Mouse (Mus musculus) G1E (cell line): ENCODE results near the gene Hist1h4b. TPM values are rescaled to one million over a fixed set of nuclear protein-coding genes. Genes with fewer than 3 reads are reported as not detected.
A peak's percentile ranks its signal among the peaks of the same experiment; 100 is the strongest.
"Not testable (repeated sequence)": the region's sequence is repeated elsewhere in the genome, so short reads cannot be mapped to it uniquely, and the experiment has no call there.

ENCODE experiments used
- ATAC-seq: 2 replicates; pipeline ENCODE4 v1.8.0; 2016; ENCODE audit warnings: mild to moderate bottlenecking; ENCODE audit not compliant: insufficient number of reproducible peaks, poor library complexity, low FRiP score, severe bottlenecking; ENCODE audit errors: extremely low read depth
- DNase-seq: peaks from one replicate; pipeline ENCODE4 v3.0.0; 2012; ENCODE audit warnings: low spot score
- H3K27me3 ChIP-seq: 2 replicates; pipeline ENCODE4 v1.6.1; 2012; ENCODE audit warnings: mild to moderate bottlenecking, low read length, inconsistent platforms; ENCODE audit not compliant: insufficient read depth
- H3K36me3 ChIP-seq: replicated peaks from 2 replicates; pipeline ENCODE3; 2012; ENCODE audit warnings: mild to moderate bottlenecking, inconsistent platforms
- H3K4me1 ChIP-seq: 2 replicates; pipeline ENCODE4 v1.6.1; 2012; ENCODE audit warnings: low read depth, low read length, inconsistent platforms, mixed read lengths; ENCODE audit not compliant: insufficient read depth
- H3K4me3 ChIP-seq: 2 replicates; pipeline ENCODE4 v1.5.1; 2012; ENCODE audit warnings: low read depth, mild to moderate bottlenecking, inconsistent platforms, low read length, moderate library complexity, mixed read lengths
- H3K9me3 ChIP-seq: replicated peaks from 2 replicates; pipeline ENCODE4 v1.6.1; 2012; ENCODE audit warnings: inconsistent platforms
- CTCF ChIP-seq: IDR thresholded peaks from 2 replicates; pipeline ENCODE4 v1.5.1; 2012; ENCODE audit warnings: low read depth, low read length, inconsistent platforms, mixed read lengths
- GATA1 ChIP-seq: IDR thresholded peaks from 2 replicates; pipeline ENCODE4 v1.6.1; 2012; ENCODE audit warnings: borderline replicate concordance, low read length, inconsistent platforms, mixed read lengths
- GATA2 ChIP-seq: IDR thresholded peaks from 2 replicates; pipeline ENCODE4 v1.6.1; 2012; ENCODE audit warnings: low read depth, low read length, inconsistent platforms, borderline replicate concordance
- POLR2AphosphoS5 ChIP-seq: IDR thresholded peaks from 2 replicates; pipeline ENCODE4 v1.6.1; 2012; ENCODE audit warnings: low read depth, low read length, inconsistent platforms; ENCODE audit not compliant: insufficient replicate concordance
- TAL1 ChIP-seq: conservative IDR thresholded peaks from 2 replicates; pipeline ENCODE4 v1.6.1; 2012; ENCODE audit warnings: low read depth, low read length, inconsistent platforms, mixed read lengths
- polyA plus RNA-seq: library from polyadenylated mRNA; stranded (reverse); fragments of >175 nt; gene quantifications from 2 replicates; pipeline ENCODE4 v1.2.3, GENCODE M21; 2012
- total RNA-seq, 2 experiments: library from RNA; stranded (forward) in 1 of 2; stranded (reverse) in 1 of 2; fragments of 200-1000 nt in 1 of 2; fragments of >200 nt in 1 of 2; fragmentation: Nextera tagmentation in 1 of 2; gene quantifications; 2 replicates each; pipeline ENCODE4 v1.2.3; 2014 to 2017

Gene Hist1h4b
- total and polyA plus RNA-seq, 3 experiments, result 6.6 to 2,848 (median 301) TPM

DNA sequence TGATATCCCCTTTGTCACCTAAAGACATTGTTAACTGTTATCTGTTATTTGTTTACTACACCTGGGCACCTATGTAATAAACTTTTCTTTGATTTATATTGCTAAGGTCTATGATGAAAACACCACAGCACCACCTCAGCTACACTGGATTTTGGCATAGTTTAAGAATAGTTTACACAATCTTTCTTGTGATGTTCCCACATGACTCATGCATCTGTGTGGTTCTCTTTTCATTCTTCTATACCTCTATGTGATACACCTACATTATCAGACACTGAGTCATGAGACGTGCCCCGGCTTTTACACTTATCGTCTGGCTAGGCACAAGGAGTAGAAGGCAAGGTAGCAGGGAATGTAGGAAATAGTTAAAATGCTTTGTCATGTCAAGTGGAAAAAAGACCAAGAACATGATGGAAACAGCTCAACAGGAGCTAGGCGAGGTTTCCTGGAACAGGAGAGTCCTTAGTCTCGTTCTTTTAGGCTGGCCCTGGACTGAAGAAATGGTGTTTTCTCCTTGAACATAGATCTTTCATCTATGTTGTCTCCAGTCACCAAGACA, 7.2 kb upstream of the Hist1h4b start:
- no peak for TF ChIP-seq POLR2AphosphoS5
- no peak for TF ChIP-seq GATA1
- no peak for TF ChIP-seq CTCF
- TF ChIP-seq TAL1, result no peak
- TF ChIP-seq GATA2, result no peak
- Histone ChIP-seq H3K36me3 (no peaks in the 10 kb centered on the region), H3K4me3 (no peak overlapping the region), H3K27me3 (no peaks in the 10 kb centered on the region), H3K4me1 (peaks cover 29% of the 10 kb centered on the region), H3K9me3 (no peaks in the 10 kb centered on the region)
- ATAC-seq, result no peak
- no peak for DNase-seq

DNA sequence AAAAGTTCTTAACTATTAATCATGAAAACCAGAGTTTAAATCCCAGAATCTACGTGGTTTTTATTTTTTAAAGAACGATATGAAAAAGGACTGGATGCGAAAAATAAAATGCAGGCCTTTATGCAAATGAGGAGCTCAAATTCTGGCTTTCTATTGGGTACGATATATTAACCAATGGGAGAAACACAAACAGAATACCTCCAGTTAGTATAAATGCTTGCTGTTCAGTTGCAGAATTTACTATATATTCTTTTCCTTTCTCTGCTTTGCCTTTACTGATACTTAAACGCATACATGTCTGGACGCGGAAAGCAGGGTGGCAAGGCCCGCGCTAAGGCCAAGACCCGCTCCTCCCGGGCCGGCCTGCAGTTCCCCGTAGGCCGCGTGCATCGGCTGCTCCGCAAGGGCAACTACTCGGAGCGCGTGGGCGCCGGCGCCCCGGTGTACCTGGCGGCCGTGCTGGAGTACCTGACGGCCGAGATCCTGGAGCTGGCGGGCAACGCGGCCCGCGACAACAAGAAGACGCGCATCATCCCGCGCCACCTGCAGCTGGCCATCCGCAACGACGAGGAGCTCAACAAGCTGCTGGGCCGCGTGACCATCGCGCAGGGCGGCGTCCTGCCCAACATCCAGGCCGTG, 5.9 kb upstream of the Hist1h4b start, which contains the start of gene Hist1h2ab:
TSS of gene Hist1h2ab (plus strand) at position 288 of the 639 bp plus-strand sequence.
- H3K27me3 ChIP-seq, H3K9me3 ChIP-seq, H3K36me3 ChIP-seq, DNase-seq: not testable (repeated sequence)
- H3K4me1 ChIP-seq, result peaks cover 34% of the 10 kb centered on the region
- peak; percentile 12; the same call in 1 of the 2 replicates for ATAC-seq
- TF ChIP-seq POLR2AphosphoS5, result peak; percentile 97; the same call in 1 of the 2 replicates
- H3K4me3 ChIP-seq, result peak within 1 kb of the TSS; percentile 63; the same call in 1 of the 2 replicates

GRCm38 (mm10) chr13:23751478-23751956, 5.3 kb upstream of the Hist1h4b start:
- TF ChIP-seq GATA1, result no peak
- TF ChIP-seq POLR2AphosphoS5, result peak; percentile 84
- no peak for TF ChIP-seq CTCF
- TF ChIP-seq GATA2, result no peak
- TF ChIP-seq TAL1, result no peak
- no peaks in the 10 kb centered on the region for H3K36me3 ChIP-seq
- no peaks in the 10 kb centered on the region for H3K9me3 ChIP-seq
- peak overlapping the region; percentile 63; the same call in 1 of the 2 replicates for H3K4me3 ChIP-seq
- no peaks in the 10 kb centered on the region for H3K27me3 ChIP-seq
- H3K4me1 ChIP-seq, result peaks cover 33% of the 10 kb centered on the region
- DNase-seq (no peak), ATAC-seq (no peak)

DNA sequence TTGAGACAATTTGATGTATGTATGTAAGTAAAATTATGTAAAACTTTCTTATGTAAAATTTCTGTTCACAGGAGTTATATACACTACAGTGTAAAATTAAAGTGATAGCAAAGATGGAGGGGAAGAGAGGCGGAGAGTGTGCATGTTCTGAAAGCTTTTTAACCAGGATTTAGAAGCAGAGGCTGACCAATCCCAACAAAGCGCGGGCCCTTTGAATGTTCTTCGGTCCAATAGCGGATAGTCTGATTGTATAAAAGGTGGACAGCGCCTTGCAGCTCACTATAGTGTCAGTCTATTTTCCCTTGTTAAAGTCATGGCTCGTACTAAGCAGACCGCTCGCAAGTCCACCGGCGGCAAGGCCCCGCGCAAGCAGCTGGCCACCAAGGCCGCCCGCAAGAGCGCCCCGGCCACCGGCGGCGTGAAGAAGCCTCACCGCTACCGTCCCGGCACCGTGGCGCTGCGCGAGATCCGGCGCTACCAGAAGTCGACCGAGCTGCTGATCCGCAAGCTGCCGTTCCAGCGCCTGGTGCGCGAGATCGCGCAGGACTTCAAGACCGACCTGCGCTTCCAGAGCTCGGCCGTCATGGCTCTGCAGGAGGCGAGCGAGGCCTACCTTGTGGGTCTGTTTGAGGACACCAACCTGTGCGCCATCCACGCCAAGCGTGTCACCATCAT, 4.6 kb upstream of the Hist1h4b start, which contains the start of gene Hist1h3b:
TSS of gene Hist1h3b (plus strand) at position 201 of the 675 bp plus-strand sequence.
- H3K4me3 ChIP-seq, result peak within 1 kb of the TSS; percentile 63; the same call in 1 of the 2 replicates
- H3K27me3 ChIP-seq, H3K36me3 ChIP-seq, H3K9me3 ChIP-seq: not testable (repeated sequence)
- ATAC-seq, result peak; percentile 78
- peak; percentile 65 for DNase-seq
- H3K4me1 ChIP-seq, result peaks cover 31% of the 10 kb centered on the region
- TF ChIP-seq POLR2AphosphoS5, result peak; percentile 97; the same call in 1 of the 2 replicates

DNA sequence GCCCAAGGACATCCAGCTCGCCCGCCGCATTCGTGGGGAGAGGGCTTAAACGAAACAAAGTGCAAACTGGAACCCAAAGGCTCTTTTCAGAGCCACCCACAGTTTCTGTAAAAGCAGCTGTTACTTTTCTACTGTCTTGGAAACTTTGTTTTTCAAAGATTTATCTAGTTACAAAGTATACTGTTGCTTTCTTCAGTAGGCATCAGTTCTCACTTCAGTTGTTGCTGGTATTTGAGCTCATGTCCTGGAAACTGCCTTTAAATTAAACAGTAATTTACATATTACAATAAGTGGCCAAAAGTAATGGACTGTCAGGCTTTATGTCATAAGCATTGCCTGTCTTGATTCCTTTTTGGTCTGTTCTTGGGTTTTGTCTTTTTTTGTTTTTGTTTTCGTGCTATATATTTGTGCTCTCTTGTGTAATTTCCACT, 4.1 kb upstream of the Hist1h4b start:
- TF ChIP-seq POLR2AphosphoS5, result peak; percentile 80
- TF ChIP-seq GATA2, result no peak
- TF ChIP-seq CTCF, result no peak
- TF ChIP-seq TAL1, result no peak
- Histone ChIP-seq H3K36me3 (no peaks in the 10 kb centered on the region), H3K27me3 (no peaks in the 10 kb centered on the region), H3K4me3 (peak overlapping the region; percentile 58; the same call in 1 of the 2 replicates), H3K4me1 (peaks cover 30% of the 10 kb centered on the region), H3K9me3 (no peaks in the 10 kb centered on the region)
- ATAC-seq (no peak), DNase-seq (no peak)

DNA sequence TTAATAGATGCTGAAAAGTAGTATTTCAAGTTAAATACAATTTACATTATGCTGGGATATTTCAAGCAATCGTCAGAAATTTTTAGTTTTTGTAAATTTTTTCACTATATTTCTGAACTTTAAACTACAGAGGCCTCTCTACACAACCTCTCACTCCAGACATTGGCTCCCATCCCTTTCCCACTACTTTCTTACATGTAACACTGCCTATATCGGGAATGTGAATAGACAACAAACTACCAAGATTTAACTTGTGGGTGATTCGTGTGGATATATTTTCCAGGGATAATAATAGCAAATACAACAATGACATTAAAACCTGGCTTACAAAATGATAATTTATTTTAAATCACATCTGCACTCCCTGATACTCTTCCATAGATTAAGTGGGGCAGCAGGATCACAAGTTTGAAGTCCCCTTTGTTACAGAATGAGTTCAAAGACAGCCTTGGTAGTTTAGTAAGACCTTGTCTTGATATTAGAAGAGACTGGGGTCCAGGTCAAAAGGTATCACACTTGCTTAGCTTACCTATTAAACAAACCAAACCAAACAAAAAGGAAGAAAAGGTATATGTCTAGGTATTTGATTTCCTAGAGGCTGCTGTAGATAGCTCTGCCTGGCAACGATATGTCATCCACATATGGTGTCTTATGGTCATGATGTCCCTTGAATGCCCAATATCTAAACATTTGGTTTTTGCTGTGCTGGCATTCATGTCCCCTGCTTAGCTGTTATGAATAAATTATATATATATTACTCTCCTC, 3.3 kb upstream of the Hist1h4b start:
- no peak for TF ChIP-seq GATA1
- peak; percentile 93; the same call in 1 of the 2 replicates for TF ChIP-seq POLR2AphosphoS5
- TF ChIP-seq CTCF, result no peak
- TF ChIP-seq GATA2, result no peak
- Histone ChIP-seq H3K4me3 (no peak overlapping the region), H3K27me3 (no peaks in the 10 kb centered on the region), H3K9me3 (no peaks in the 10 kb centered on the region), H3K36me3 (no peaks in the 10 kb centered on the region), H3K4me1 (peaks cover 30% of the 10 kb centered on the region)
- ATAC-seq (no peak), DNase-seq (no peak)
